Mouse (Mus musculus): ENCODE measurements around the gene Asl. TPM values are rescaled to one million over a fixed set of nuclear protein-coding genes. Genes with fewer than 3 reads are reported as not detected.

Asl gene
- polyA plus RNA-seq, 1 experiment from 2014 or later: 16.0 TPM

GRCm38 (mm10) chr5:129977768-129978167 lies 51.3 kb downstream of the Asl start:
- Histone ChIP-seq H3K4me1 (replicated peaks) (no peaks in the 10 kb centered on the region), H3K36me3 (0 out of 2 replicates have a peak, but pooled peaks cover 3% of the 10 kb centered on the region), H3K27me3 (no peaks in the 10 kb centered on the region), H3K9ac (no peak overlapping the region), H3K4me3 (no peak overlapping the region), H3K4me2 (no peak overlapping the region), H3K27ac (no peak overlapping the region), H3K9me3 (replicated peaks) (no peaks in the 10 kb centered on the region)
- 80% methylated on average over 4 of the region's 4 CpGs for WGBS
- no peak for ATAC-seq (replicated peaks; ENCODE audit: insufficient number of reproducible peaks, insufficient read depth, low FRiP score, low read depth)

GRCm38 (mm10) chr5:129974866-129975311 lies 54.2 kb downstream of the Asl start:
- 0 out of 2 replicates have a peak, but pooled peaks cover 3% of the 10 kb centered on the region for H3K36me3 ChIP-seq
- WGBS: 69% methylated on average over 4 of the region's 4 CpGs
- no peak overlapping the region for H3K4me2 ChIP-seq
- no peak overlapping the region for H3K27ac ChIP-seq
- no peaks in the 10 kb centered on the region for H3K27me3 ChIP-seq
- no peaks in the 10 kb centered on the region for H3K9me3 ChIP-seq (replicated peaks)
- no peaks in the 10 kb centered on the region for H3K4me1 ChIP-seq (replicated peaks)
- no peak overlapping the region for H3K4me3 ChIP-seq
- no peak overlapping the region for H3K9ac ChIP-seq
- ATAC-seq (replicated peaks; ENCODE audit: insufficient number of reproducible peaks, insufficient read depth, low FRiP score, low read depth): no peak

GRCm38 (mm10) chr5:129974354-129974753 lies 54.7 kb downstream of the Asl start:
- Histone ChIP-seq H3K4me1 (replicated peaks) (no peaks in the 10 kb centered on the region), H3K4me2 (no peak overlapping the region), H3K9ac (no peak overlapping the region), H3K27me3 (no peaks in the 10 kb centered on the region), H3K9me3 (replicated peaks) (no peaks in the 10 kb centered on the region), H3K4me3 (no peak overlapping the region), H3K27ac (no peak overlapping the region), H3K36me3 (0 out of 2 replicates have a peak, but pooled peaks cover 3% of the 10 kb centered on the region)
- WGBS: 91% methylated on average over 4 of the region's 4 CpGs
- no peak for ATAC-seq (replicated peaks; ENCODE audit: insufficient number of reproducible peaks, insufficient read depth, low FRiP score, low read depth)

DNA sequence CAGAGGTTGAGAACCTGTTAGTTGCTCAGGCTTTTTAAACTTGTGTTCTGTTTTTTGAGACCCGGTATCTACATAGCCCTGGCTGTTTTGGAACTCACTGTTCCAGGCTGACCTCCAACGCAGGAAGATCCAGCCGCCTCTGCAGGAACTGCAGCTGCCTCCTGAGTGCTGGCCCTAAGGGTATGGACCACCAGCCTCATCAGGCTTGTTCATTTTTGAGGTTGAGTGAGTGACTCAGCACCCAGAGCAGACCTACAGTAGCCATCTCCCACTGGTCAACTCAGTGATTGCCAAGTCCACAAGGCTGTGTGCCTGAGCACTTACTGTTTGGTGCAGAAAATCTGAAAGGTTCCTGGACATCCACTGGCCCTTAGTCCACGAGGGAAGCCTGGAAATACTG lies 57.6 kb downstream of the Asl start:
- no peak overlapping the region for H3K9ac ChIP-seq
- no peak overlapping the region for H3K27ac ChIP-seq
- H3K4me1 ChIP-seq (replicated peaks): no peaks in the 10 kb centered on the region
- no peak for ATAC-seq (replicated peaks; ENCODE audit: insufficient number of reproducible peaks, insufficient read depth, low FRiP score, low read depth)
- H3K36me3 ChIP-seq: 0 out of 2 replicates have a peak, but pooled peaks cover 3% of the 10 kb centered on the region
- 84% methylated on average over 4 of the region's 4 CpGs for WGBS
- H3K9me3 ChIP-seq (replicated peaks): no peaks in the 10 kb centered on the region
- no peak overlapping the region for H3K4me2 ChIP-seq
- no peak overlapping the region for H3K4me3 ChIP-seq
- H3K27me3 ChIP-seq: no peaks in the 10 kb centered on the region

DNA sequence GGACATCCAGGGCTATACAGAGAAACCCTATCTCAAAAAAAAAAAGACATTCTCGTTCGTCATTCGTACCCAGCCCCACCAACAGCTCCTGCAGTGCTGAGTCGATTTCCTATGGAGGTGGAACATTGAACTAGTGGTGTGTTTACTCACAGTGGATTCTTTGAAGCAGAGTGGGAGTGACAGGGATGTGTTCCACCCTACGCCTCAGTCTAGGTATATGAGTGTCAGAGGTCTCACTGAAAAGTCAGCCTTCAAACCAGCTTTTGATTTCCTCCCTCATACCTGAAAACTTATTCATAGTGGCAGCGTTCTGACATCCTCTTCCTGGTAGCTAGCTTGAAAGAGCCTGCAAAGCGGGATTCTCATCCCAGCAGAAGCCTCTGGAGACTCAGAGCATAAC lies 60.6 kb downstream of the Asl start:
- 81% methylated on average over 7 of the region's 7 CpGs for WGBS
- Histone ChIP-seq H3K9me3 (replicated peaks) (no peaks in the 10 kb centered on the region), H3K36me3 (no peaks in the 10 kb centered on the region), H3K27me3 (no peaks in the 10 kb centered on the region), H3K4me3 (no peak overlapping the region), H3K27ac (no peak overlapping the region), H3K4me2 (no peak overlapping the region), H3K9ac (no peak overlapping the region), H3K4me1 (replicated peaks) (no peaks in the 10 kb centered on the region)
- no peak for ATAC-seq (replicated peaks; ENCODE audit: insufficient number of reproducible peaks, insufficient read depth, low FRiP score, low read depth)

DNA sequence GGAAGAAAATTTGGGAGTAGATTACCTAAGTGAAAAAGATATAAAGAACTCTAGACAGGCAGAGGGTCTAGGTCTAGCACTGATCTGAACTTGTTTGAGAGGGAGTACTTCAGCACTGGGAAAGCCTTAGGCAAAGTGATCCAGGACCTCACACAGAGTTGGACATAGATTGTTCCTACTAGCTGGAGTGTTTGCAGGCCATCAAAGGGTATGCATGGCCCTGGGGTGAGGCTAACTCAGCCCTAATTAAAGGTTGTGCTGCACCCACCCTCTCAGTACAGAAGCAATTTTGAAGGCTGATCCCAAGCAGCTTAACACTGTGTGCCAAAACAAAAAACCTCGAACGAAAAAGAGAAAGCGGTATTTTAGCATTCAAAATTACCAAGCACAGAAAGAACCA lies 62.6 kb downstream of the Asl start:
- 91% methylated on average over 3 of the region's 3 CpGs for WGBS
- 0 out of 2 replicates have a peak, but pooled peaks cover 2% of the 10 kb centered on the region for H3K4me1 ChIP-seq (replicated peaks)
- no peaks in the 10 kb centered on the region for H3K27me3 ChIP-seq
- no peak overlapping the region for H3K4me2 ChIP-seq
- no peak overlapping the region for H3K9ac ChIP-seq
- H3K27ac ChIP-seq: no peak overlapping the region
- no peaks in the 10 kb centered on the region for H3K36me3 ChIP-seq
- no peaks in the 10 kb centered on the region for H3K9me3 ChIP-seq (replicated peaks)
- ATAC-seq (replicated peaks; ENCODE audit: insufficient number of reproducible peaks, insufficient read depth, low FRiP score, low read depth): no peak
- no peak overlapping the region for H3K4me3 ChIP-seq

- Histone ChIP-seq H3K4me2 (no peak overlapping the region), H3K9ac (no peak overlapping the region), H3K36me3 (no peaks in the 10 kb centered on the region), H3K27me3 (no peaks in the 10 kb centered on the region), H3K9me3 (replicated peaks) (no peaks in the 10 kb centered on the region), H3K4me3 (no peak overlapping the region), H3K4me1 (replicated peaks) (0 out of 2 replicates have a peak, but pooled peaks cover 2% of the 10 kb centered on the region), H3K27ac (no peak overlapping the region)
- no peak for ATAC-seq (replicated peaks; ENCODE audit: insufficient number of reproducible peaks, insufficient read depth, low FRiP score, low read depth)
- WGBS: 74% methylated on average over 4 of the region's 4 CpGs
These were observed 65.8 kb downstream of the Asl start for GRCm38 (mm10) chr5:129963224-129963623.

Other genes with a start within 250 kb of the Asl start
- 26.3 and 29.3 TPM in 2 replicates for gene Psph, start 241.8 kb downstream of the Asl start, polyA plus RNA-seq (2015; fragmentation: Nextera tagmentation; extraction: Ambion mirVana)
- 20.8 and 26.2 TPM in 2 replicates for gene Sumf2, start 182.3 kb downstream of the Asl start, polyA plus RNA-seq (2015; fragmentation: Nextera tagmentation; extraction: Ambion mirVana)
- gene Chchd2, start 141.8 kb downstream of the Asl start, polyA plus RNA-seq (2015; fragmentation: Nextera tagmentation; extraction: Ambion mirVana): 889 and 921 TPM in 2 replicates
- gene Zbed5, start 133.5 kb downstream of the Asl start, polyA plus RNA-seq (2015; fragmentation: Nextera tagmentation; extraction: Ambion mirVana): 2.1 and 2.6 TPM in 2 replicates
- gene Phkg1, start 130.7 kb downstream of the Asl start, polyA plus RNA-seq (2015; fragmentation: Nextera tagmentation; extraction: Ambion mirVana): 2.3 and 2.5 TPM in 2 replicates
- 2.0 and 2.8 TPM in 2 replicates for gene Nupr1l, start 120.7 kb downstream of the Asl start, polyA plus RNA-seq (2015; fragmentation: Nextera tagmentation; extraction: Ambion mirVana)
- gene Vkorc1l1, start 87.3 kb downstream of the Asl start, polyA plus RNA-seq (2015; fragmentation: Nextera tagmentation; extraction: Ambion mirVana): 13.2 and 14.3 TPM in 2 replicates
- 39.1 and 43.6 TPM in 2 replicates for gene Gusb, start 26.2 kb downstream of the Asl start, polyA plus RNA-seq (2015; fragmentation: Nextera tagmentation; extraction: Ambion mirVana)
- gene Crcp, start within 50 bp of the Asl start, polyA plus RNA-seq (2015; fragmentation: Nextera tagmentation; extraction: Ambion mirVana): 20.6 and 26.8 TPM in 2 replicates
- gene Tpst1, start 44.1 kb upstream of the Asl start, polyA plus RNA-seq (2015; fragmentation: Nextera tagmentation; extraction: Ambion mirVana): 27.2 and 33.2 TPM in 2 replicates
- 4.1 and 5.8 TPM in 2 replicates for gene Kctd7, start 115.6 kb upstream of the Asl start, polyA plus RNA-seq (2015; fragmentation: Nextera tagmentation; extraction: Ambion mirVana)
- 19.3 and 19.9 TPM in 2 replicates for gene Rabgef1, start 142.6 kb upstream of the Asl start, polyA plus RNA-seq (2015; fragmentation: Nextera tagmentation; extraction: Ambion mirVana)
- gene Tmem248, start 187.8 kb upstream of the Asl start, polyA plus RNA-seq (2015; fragmentation: Nextera tagmentation; extraction: Ambion mirVana): 23.0 and 24.2 TPM in 2 replicates
- 57.7 and 59.5 TPM in 2 replicates for gene Sbds, start 226.3 kb upstream of the Asl start, polyA plus RNA-seq (2015; fragmentation: Nextera tagmentation; extraction: Ambion mirVana)
- 13.7 and 16.8 TPM in 2 replicates for gene Tyw1, start 226.4 kb upstream of the Asl start, polyA plus RNA-seq (2015; fragmentation: Nextera tagmentation; extraction: Ambion mirVana)